21 mouse cellular contexts compared by ENCODE assay signal in the genomic region with DNA sequence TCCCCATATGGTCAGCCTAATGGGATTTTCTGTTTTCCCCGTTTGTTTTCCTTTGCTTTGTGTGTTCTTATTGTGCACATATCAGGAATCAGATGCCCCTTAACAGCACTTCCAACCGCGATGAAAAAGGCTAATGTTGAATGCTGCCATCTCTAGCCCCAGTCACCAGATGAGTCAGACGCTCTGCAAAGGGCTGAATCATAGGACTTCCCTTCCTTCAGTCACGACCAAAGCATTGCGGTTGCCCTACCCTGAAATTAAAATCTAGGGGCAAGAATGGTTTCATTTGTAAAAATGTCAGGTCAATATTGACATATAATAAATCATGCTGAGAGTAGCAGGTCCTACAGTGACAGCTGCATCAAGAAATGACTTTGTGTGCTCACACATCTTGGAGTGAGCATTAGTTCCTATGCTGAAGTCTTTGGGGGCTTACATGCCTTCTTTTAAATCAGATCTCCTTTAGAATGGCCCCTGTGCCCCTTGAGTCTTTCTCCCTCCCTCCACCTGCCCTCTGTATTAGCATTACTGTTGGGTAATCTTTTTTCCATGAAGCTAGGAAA.
DNase-seq lines count a peak whose midpoint lies in the region; ATAC-seq and TF ChIP-seq lines count a peak whose summit lies in the region.
"Had no signal": no experiment of that assay in that cellular context is flagged by ENCODE, and none has a peak within 500 bp of the region (broad histone marks: within the 10 kb centered on the region; RNA-seq: fewer than 3 reads in every experiment).

No protein-coding gene starts in this region.

- dilution Hi-C loops in CH12.LX (cut with MboI; ENCODE audit: extremely low pct_ligation_motif_present, extremely low pct_unique_long_range_greater_than_20kb, low sequenced_read_pairs) = no loop called here

- no peak for TF ChIP-seq EP300 in CH12.LX (IDR thresholded peaks at IDR 0.05; ENCODE audit: low read length)

- no peaks in the 10 kb centered on the region for H3K36me3 ChIP-seq in CH12.LX (replicated peaks in 1 of 2; ENCODE audit: control insufficient read depth in 1 of 2, insufficient read depth in 1 of 2, low read length in 1 of 2)
- no peaks in the 10 kb centered on the region for H3K36me3 ChIP-seq in stomach, embryonic 15.5 days
- H3K36me3 ChIP-seq in heart, embryonic 10.5 days = no peaks in the 10 kb centered on the region
- H3K36me3 ChIP-seq in midbrain, embryonic 11.5 days (ENCODE audit: control insufficient read depth, insufficient read depth, low read length) = no peaks in the 10 kb centered on the region
- H3K36me3 ChIP-seq: heart, embryonic 12.5 days; liver, embryonic 15.5 days; neural tube, embryonic 12.5 days had no signal

- no peaks in the 10 kb centered on the region for H3K9me3 ChIP-seq in CH12.LX (replicated peaks; ENCODE audit: low read length)
- no peaks in the 10 kb centered on the region for H3K9me3 ChIP-seq in stomach, embryonic 15.5 days
- no peaks in the 10 kb centered on the region for H3K9me3 ChIP-seq in heart, embryonic 10.5 days
- H3K9me3 ChIP-seq in midbrain, embryonic 11.5 days (ENCODE audit: control insufficient read depth, low read length) = no peaks in the 10 kb centered on the region
- H3K9me3 ChIP-seq: heart, embryonic 12.5 days; liver, embryonic 15.5 days; neural tube, embryonic 12.5 days had no signal

- TF ChIP-seq CTCF in CH12.LX (conservative IDR thresholded peaks at IDR 0.05 in 1 of 2, IDR thresholded peaks at IDR 0.05 in 1 of 2; ENCODE audit: low read depth in 2 of 2, low read length in 2 of 2) = no peak
- no peak for TF ChIP-seq CTCF in left cerebral cortex, adult 2 months (IDR thresholded peaks at IDR 0.05)

- H3K79me2 ChIP-seq in CH12.LX (replicated peaks; ENCODE audit: control insufficient read depth, extremely low read depth, insufficient read depth, poor library complexity, severe bottlenecking) = no peaks in the 10 kb centered on the region

- no peaks in the 10 kb centered on the region for H3K27me3 ChIP-seq in CH12.LX (replicated peaks)
- H3K27me3 ChIP-seq in stomach, embryonic 15.5 days (replicated peaks) = no peaks in the 10 kb centered on the region
- H3K27me3 ChIP-seq in heart, embryonic 10.5 days (ENCODE audit: insufficient read depth, poor library complexity, severe bottlenecking) = no peaks in the 10 kb centered on the region
- H3K27me3 ChIP-seq in midbrain, embryonic 11.5 days (ENCODE audit: control insufficient read depth, insufficient read depth, low read length) = no peaks in the 10 kb centered on the region
- H3K27me3 ChIP-seq: heart, embryonic 12.5 days; liver, embryonic 15.5 days; neural tube, embryonic 12.5 days had no signal

- peak; percentile 1 for DNase-seq in adrenal gland, adult 2 months
- no peak for DNase-seq in adrenal gland, postnatal 10 days
- DNase-seq in CH12.LX (ENCODE audit: extremely low read depth) = peak; percentile 40
- DNase-seq in left cerebral cortex, adult 2 months (ENCODE audit: extremely low spot score in 1 of 2, low spot score in 2 of 2) = no peak
- no peak for DNase-seq in heart, embryonic 10.5 days (ENCODE audit: low spot score)
- DNase-seq in midbrain, embryonic 11.5 days (ENCODE audit: low spot score, missing footprints) = no peak
- DNase-seq: gastrocnemius, postnatal 36 days; heart, postnatal 36 days; kidney, adult 9 months; kidney, postnatal 36 days; right cerebral cortex, postnatal 14 days; thymus, adult 18-20 months had no signal

- no peak for TF ChIP-seq POLR2A in CH12.LX (IDR thresholded peaks at IDR 0.05; ENCODE audit: low read depth, low read length)

- ATAC-seq in hematopoietic stem cell, adult 5-6 weeks (replicated peaks in 1 of 2; ENCODE audit: insufficient read depth in 1 of 2, low FRiP score in 2 of 2, low TSS enrichment in 1 of 2, low read depth in 1 of 2, poor library complexity in 2 of 2, severe bottlenecking in 2 of 2) = peak; percentile 68 to 69
- peak; percentile 90 for ATAC-seq in stomach, embryonic 15.5 days (ENCODE audit: insufficient read depth, low FRiP score, low read depth)
- no peak for ATAC-seq in midbrain, embryonic 11.5 days (ENCODE audit: low FRiP score)
- ATAC-seq: activated CD4-positive, CD25-positive, alpha-beta regulatory T cell, adult 4 months; hindbrain, embryonic 16.5 days; lung, postnatal 0 days; Patski had no signal

- H3K27ac ChIP-seq in CH12.LX (ENCODE audit: insufficient read depth, low read depth) = no peak overlapping the region
- H3K27ac ChIP-seq in stomach, embryonic 15.5 days = no peak overlapping the region
- H3K27ac ChIP-seq in left cerebral cortex, adult 2 months = no peak overlapping the region
- no peak overlapping the region for H3K27ac ChIP-seq in heart, embryonic 10.5 days
- H3K27ac ChIP-seq in midbrain, embryonic 11.5 days (ENCODE audit: low read depth, low read length) = no peak overlapping the region
- H3K27ac ChIP-seq: liver, embryonic 15.5 days; neural tube, embryonic 12.5 days had no signal

- in situ Hi-C loops in CH12.LX (cut with MboI; ENCODE audit: low pct_ligation_motif_present, low pct_unique_long_range_greater_than_20kb, low sequenced_read_pairs) = no loop called here

- H3K4me1 ChIP-seq in CH12.LX (ENCODE audit: control insufficient read depth in 1 of 2, insufficient read depth in 2 of 2) = peaks cover 0 to 16% of the 10 kb centered on the region in 2 experiments; a peak in 2 of 4 replicates
- H3K4me1 ChIP-seq in stomach, embryonic 15.5 days = no peaks in the 10 kb centered on the region
- no peaks in the 10 kb centered on the region for H3K4me1 ChIP-seq in heart, embryonic 10.5 days
- no peaks in the 10 kb centered on the region for H3K4me1 ChIP-seq in midbrain, embryonic 11.5 days (ENCODE audit: control insufficient read depth, insufficient read depth, low read length)
- H3K4me1 ChIP-seq: heart, embryonic 12.5 days; liver, embryonic 15.5 days; neural tube, embryonic 12.5 days had no signal

- no peak for TF ChIP-seq RAD21 in CH12.LX (IDR thresholded peaks at IDR 0.05; ENCODE audit: low read depth, low read length)

- H3K9ac ChIP-seq in CH12.LX (ENCODE audit: insufficient read depth, low read depth) = no peak overlapping the region
- H3K9ac ChIP-seq in stomach, embryonic 15.5 days = no peak overlapping the region
- no peak overlapping the region for H3K9ac ChIP-seq in midbrain, embryonic 11.5 days (ENCODE audit: low read length)
- H3K9ac ChIP-seq: heart, embryonic 12.5 days; liver, embryonic 15.5 days; neural tube, embryonic 12.5 days had no signal

- no peak overlapping the region for H3K4me2 ChIP-seq in CH12.LX (ENCODE audit: insufficient read depth, low read depth, poor library complexity, severe bottlenecking)
- H3K4me2 ChIP-seq in stomach, embryonic 15.5 days = no peak overlapping the region
- no peak overlapping the region for H3K4me2 ChIP-seq in midbrain, embryonic 11.5 days
- H3K4me2 ChIP-seq: heart, embryonic 12.5 days; liver, embryonic 15.5 days; neural tube, embryonic 12.5 days had no signal

- 54% methylated on average over 6 of the region's 6 CpGs for WGBS in stomach, embryonic 15.5 days
- 64% methylated on average over 6 of the region's 6 CpGs for WGBS in heart, embryonic 10.5 days
- WGBS in midbrain, embryonic 11.5 days = 76% methylated on average over 6 of the region's 6 CpGs

- intact Hi-C loops in left cerebral cortex, adult 2 months (cut with DNase I) = no loop called here

- no peak overlapping the region for H3K4me3 ChIP-seq in CH12.LX (replicated peaks in 1 of 3; ENCODE audit: low read depth in 2 of 3, low read length in 2 of 3, poor library complexity in 1 of 3)
- H3K4me3 ChIP-seq in stomach, embryonic 15.5 days (replicated peaks) = no peak overlapping the region
- no peak overlapping the region for H3K4me3 ChIP-seq in left cerebral cortex, adult 2 months
- H3K4me3 ChIP-seq in heart, embryonic 10.5 days = no peak overlapping the region
- no peak overlapping the region for H3K4me3 ChIP-seq in midbrain, embryonic 11.5 days (ENCODE audit: low read depth, low read length)
- H3K4me3 ChIP-seq: heart, embryonic 12.5 days; liver, embryonic 15.5 days; neural tube, embryonic 12.5 days had no signal

TF ChIP-seq in CH12.LX, 34 proteins besides CTCF, POLR2A, EP300 and RAD21:
- TF ChIP-seq USF2 (conservative IDR thresholded peaks at IDR 0.05; ENCODE audit: low read depth, low read length) = no peak
- TF ChIP-seq UBTF (IDR thresholded peaks at IDR 0.05; ENCODE audit: low read depth, low read length) = no peak
- no peak for TF ChIP-seq NELFE (IDR thresholded peaks at IDR 0.05; ENCODE audit: low read depth, low read length)
- TF ChIP-seq IRF4 (IDR thresholded peaks at IDR 0.05; ENCODE audit: low read depth, low read length) = peak; percentile 51

Comparison
In these comparisons a context has a peak if more than half of its experiments do, and no peak if none do; other contexts are left out.
1. DNase-seq: peak in adrenal gland, adult 2 months (single experiment) and CH12.LX (single experiment); none in adrenal gland, postnatal 10 days (single experiment), left cerebral cortex, adult 2 months (0 of 2), heart, embryonic 10.5 days (single experiment) and midbrain, embryonic 11.5 days (single experiment).